Mouse (Mus musculus): ENCODE measurements at regions not wholly inside any gene's neighbourhood (a gene's known extent, or its start where the extent isn't known, plus 50 kb on each side); places are given as distances from the start of the nearest gene placed in this dataset.

GRCm38 (mm10) chr4:3067265-3067664, 99.9 kb upstream of the Vmn1r2 start:
- H3K9me3 ChIP-seq (replicated peaks; ENCODE audit: insufficient read depth, low read length): no peaks in the 10 kb centered on the region
- no peaks in the 10 kb centered on the region for H3K36me3 ChIP-seq (ENCODE audit: control insufficient read depth in 1 of 2, insufficient read depth in 2 of 2, low read length in 2 of 2)
- H3K27ac ChIP-seq (ENCODE audit: control insufficient read depth, low read depth, low read length): no peak overlapping the region
- TF ChIP-seq ZC3H11A (IDR thresholded peaks at IDR 0.05; ENCODE audit: low read depth, low read length): no peak
- no peak for TF ChIP-seq NRF1 (IDR thresholded peaks at IDR 0.05; ENCODE audit: insufficient read depth, low read depth, low read length, poor library complexity, severe bottlenecking)
- TF ChIP-seq MEF2A (IDR thresholded peaks at IDR 0.05; ENCODE audit: extremely low read depth, insufficient replicate concordance, low read depth, low read length, poor library complexity, severe bottlenecking): no peak
- TF ChIP-seq CHD2 (IDR thresholded peaks at IDR 0.05; ENCODE audit: low read length): no peak
- TF ChIP-seq POLR2A (IDR thresholded peaks at IDR 0.05; ENCODE audit: control insufficient read depth in 1 of 2, insufficient read depth in 1 of 2, low read depth in 1 of 2, low read length in 2 of 2, poor library complexity in 1 of 2): no peak
- no peak for TF ChIP-seq SIN3A (IDR thresholded peaks at IDR 0.05; ENCODE audit: low read length)
- TF ChIP-seq POLR2AphosphoS2 (IDR thresholded peaks at IDR 0.05; ENCODE audit: low read length): no peak
- no peaks in the 10 kb centered on the region for H3K79me2 ChIP-seq (ENCODE audit: control insufficient read depth, insufficient read depth, low read length, poor library complexity)
- DNase-seq (ENCODE audit: low read depth, low spot score): no peak
- H3K9ac ChIP-seq (ENCODE audit: control insufficient read depth, low read depth, low read length, poor library complexity, severe bottlenecking): no peak overlapping the region
- no peak overlapping the region for H3K4me3 ChIP-seq (ENCODE audit: control insufficient read depth in 1 of 2, insufficient read depth in 1 of 2, low read depth in 2 of 2, low read length in 2 of 2)
- H3K27me3 ChIP-seq (ENCODE audit: control insufficient read depth in 1 of 2, insufficient read depth in 2 of 2, low read length in 2 of 2): no peaks in the 10 kb centered on the region
- H3K4me1 ChIP-seq (ENCODE audit: control insufficient read depth in 1 of 2, insufficient read depth in 2 of 2, low read length in 2 of 2): no peaks in the 10 kb centered on the region

- Histone ChIP-seq H3K4me1 (ENCODE audit: control insufficient read depth in 1 of 2, insufficient read depth in 2 of 2, low read length in 2 of 2) (no peaks in the 10 kb centered on the region), H3K9me3 (replicated peaks; ENCODE audit: insufficient read depth, low read length) (no peaks in the 10 kb centered on the region)
These were observed 99.5 kb upstream of the Vmn1r2 start for GRCm38 (mm10) chr4:3067666-3068065.

GRCm38 (mm10) chr4:3068306-3069223, 98.6 kb upstream of the Vmn1r2 start:
- H3K27ac ChIP-seq (ENCODE audit: control insufficient read depth, low read depth, low read length): no peak overlapping the region
- no peaks in the 10 kb centered on the region for H3K9me3 ChIP-seq (replicated peaks; ENCODE audit: insufficient read depth, low read length)
- H3K9ac ChIP-seq (ENCODE audit: control insufficient read depth, low read depth, low read length, poor library complexity, severe bottlenecking): no peak overlapping the region
- no peaks in the 10 kb centered on the region for H3K4me1 ChIP-seq (ENCODE audit: control insufficient read depth in 1 of 2, insufficient read depth in 2 of 2, low read length in 2 of 2)
- H3K4me3 ChIP-seq (ENCODE audit: control insufficient read depth in 1 of 2, insufficient read depth in 1 of 2, low read depth in 2 of 2, low read length in 2 of 2): no peak overlapping the region
- no peak for DNase-seq (ENCODE audit: low read depth, low spot score)
- no peak for TF ChIP-seq MEF2A (IDR thresholded peaks at IDR 0.05; ENCODE audit: extremely low read depth, insufficient replicate concordance, low read depth, low read length, poor library complexity, severe bottlenecking)
- TF ChIP-seq POLR2AphosphoS2 (IDR thresholded peaks at IDR 0.05; ENCODE audit: low read length): no peak
- TF ChIP-seq BHLHE40 (IDR thresholded peaks at IDR 0.05; ENCODE audit: borderline replicate concordance, low read depth, low read length): no peak
- TF ChIP-seq JUND (IDR thresholded peaks at IDR 0.05; ENCODE audit: low read depth, low read length): no peak
- TF ChIP-seq POLR2AphosphoS5 (IDR thresholded peaks at IDR 0.05; ENCODE audit: borderline replicate concordance, low read depth, low read length): peak; percentile 16; the same call in 1 of the 2 replicates
- TF ChIP-seq POLR2A (IDR thresholded peaks at IDR 0.05; ENCODE audit: control insufficient read depth in 1 of 2, insufficient read depth in 1 of 2, low read depth in 1 of 2, low read length in 2 of 2, poor library complexity in 1 of 2): no peak
- no peaks in the 10 kb centered on the region for H3K79me2 ChIP-seq (ENCODE audit: control insufficient read depth, insufficient read depth, low read length, poor library complexity)
- H3K36me3 ChIP-seq (ENCODE audit: control insufficient read depth in 1 of 2, insufficient read depth in 2 of 2, low read length in 2 of 2): no peaks in the 10 kb centered on the region
- H3K27me3 ChIP-seq (ENCODE audit: control insufficient read depth in 1 of 2, insufficient read depth in 2 of 2, low read length in 2 of 2): no peaks in the 10 kb centered on the region

More at GRCm38 (mm10) chr4:3067666-3068065, 99.5 kb upstream of the Vmn1r2 start:
- peak; percentile 48 for DNase-seq (ENCODE audit: low read depth, low spot score)
- Histone ChIP-seq H3K27ac (ENCODE audit: control insufficient read depth, low read depth, low read length) (no peak overlapping the region), H3K36me3 (ENCODE audit: control insufficient read depth in 1 of 2, insufficient read depth in 2 of 2, low read length in 2 of 2) (no peaks in the 10 kb centered on the region), H3K27me3 (ENCODE audit: control insufficient read depth in 1 of 2, insufficient read depth in 2 of 2, low read length in 2 of 2) (no peaks in the 10 kb centered on the region), H3K4me3 (ENCODE audit: control insufficient read depth in 1 of 2, insufficient read depth in 1 of 2, low read depth in 2 of 2, low read length in 2 of 2) (no peak overlapping the region), H3K79me2 (ENCODE audit: control insufficient read depth, insufficient read depth, low read length, poor library complexity) (no peaks in the 10 kb centered on the region), H3K9ac (ENCODE audit: control insufficient read depth, low read depth, low read length, poor library complexity, severe bottlenecking) (no peak overlapping the region)
- TF ChIP-seq POLR2AphosphoS2 (IDR thresholded peaks at IDR 0.05; ENCODE audit: low read length): no peak
- no peak for TF ChIP-seq RCOR1 (IDR thresholded peaks at IDR 0.05; ENCODE audit: low read depth, low read length)
- TF ChIP-seq NRF1 (IDR thresholded peaks at IDR 0.05; ENCODE audit: insufficient read depth, low read depth, low read length, poor library complexity, severe bottlenecking): no peak
- peak; percentile 80; the same call in 1 of the 2 replicates for TF ChIP-seq POLR2AphosphoS5 (IDR thresholded peaks at IDR 0.05; ENCODE audit: borderline replicate concordance, low read depth, low read length)

Data from MEL (cell line).